Mouse (Mus musculus): Measurements from ENCODE around the gene Car7.

Gene Car7

GRCm38 (mm10) chr8:104569559-104569958, 35.1 kb downstream of the Car7 start:
- DNase-seq (ENCODE audit: low read depth, low spot score) = peak; percentile 68

- DNase-seq (ENCODE audit: low read depth, low spot score) = peak; percentile 89
Measured at GRCm38 (mm10) chr8:104570436-104571343, 36.2 kb downstream of the Car7 start.

DNA sequence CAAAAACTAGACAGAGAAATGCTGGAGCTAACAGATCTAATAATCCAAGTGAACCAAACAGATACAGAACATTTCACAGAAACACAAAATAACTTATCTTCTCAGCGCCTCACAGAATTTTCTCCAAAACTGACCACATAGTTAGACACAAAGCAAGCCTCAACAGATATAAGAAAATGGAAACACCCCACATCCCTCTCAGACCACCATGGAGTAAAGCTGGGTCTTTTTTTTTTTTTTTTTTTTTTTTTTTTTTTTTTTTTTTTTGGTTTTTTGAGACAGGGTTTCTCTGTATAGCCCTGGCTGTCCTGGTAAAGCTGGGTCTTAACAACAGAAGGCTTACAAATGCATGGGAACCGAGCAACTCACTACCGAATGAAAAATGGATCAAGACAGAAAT, 42.3 kb downstream of the Car7 start:
- DNase-seq (ENCODE audit: low read depth, low spot score) = no peak

DNA sequence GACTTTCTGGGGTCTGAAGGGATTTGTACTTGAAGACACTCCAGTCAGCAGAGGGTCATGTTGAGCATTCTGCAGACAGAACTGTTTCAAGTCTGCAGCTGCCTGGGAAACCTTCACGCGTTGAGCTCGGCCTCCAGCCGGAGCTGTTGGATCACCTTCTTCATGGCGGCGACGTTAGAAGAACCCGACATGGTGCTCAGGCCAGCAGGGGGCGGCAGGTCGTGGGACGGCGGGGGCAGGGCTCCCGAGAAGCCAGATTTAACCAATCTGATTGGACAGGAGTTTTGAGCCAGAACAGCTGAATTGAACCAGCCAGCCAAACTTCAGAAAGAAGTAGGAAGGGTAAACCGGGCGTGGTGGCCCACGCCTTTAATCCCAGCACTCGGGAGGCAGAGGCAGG, 43.1 kb downstream of the Car7 start:
- DNase-seq (ENCODE audit: low read depth, low spot score) = peak; percentile 90

DNA sequence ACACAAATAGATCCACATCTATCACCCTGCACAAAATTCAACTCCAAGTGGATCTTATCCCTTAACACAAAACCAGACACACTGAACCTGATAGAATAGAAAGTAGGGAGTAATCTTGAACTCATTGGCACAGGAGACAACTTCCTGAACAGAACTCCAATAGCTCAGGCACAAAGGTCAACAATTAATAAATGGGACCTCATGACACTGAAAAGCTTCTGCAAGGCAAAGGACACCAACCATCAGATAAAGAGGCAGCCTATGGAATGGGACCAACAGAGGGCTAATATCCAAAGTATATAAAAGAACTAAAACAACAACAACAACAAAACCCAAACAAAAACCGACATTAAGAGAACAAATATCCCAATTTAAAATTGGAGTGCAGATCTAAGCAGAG, 50.0 kb downstream of the Car7 start:
- DNase-seq (ENCODE audit: low read depth, low spot score) = no peak

GRCm38 (mm10) chr8:104590284-104590683, 55.8 kb downstream of the Car7 start:
- no peak for DNase-seq (ENCODE audit: low read depth, low spot score)

GRCm38 (mm10) chr8:104591133-104591834, 56.8 kb downstream of the Car7 start, which contains the start of gene Pdp2:
Pdp2 (plus strand) TSS chr8:104591451.
- DNase-seq (ENCODE audit: low read depth, low spot score) = peak; percentile 99

DNA sequence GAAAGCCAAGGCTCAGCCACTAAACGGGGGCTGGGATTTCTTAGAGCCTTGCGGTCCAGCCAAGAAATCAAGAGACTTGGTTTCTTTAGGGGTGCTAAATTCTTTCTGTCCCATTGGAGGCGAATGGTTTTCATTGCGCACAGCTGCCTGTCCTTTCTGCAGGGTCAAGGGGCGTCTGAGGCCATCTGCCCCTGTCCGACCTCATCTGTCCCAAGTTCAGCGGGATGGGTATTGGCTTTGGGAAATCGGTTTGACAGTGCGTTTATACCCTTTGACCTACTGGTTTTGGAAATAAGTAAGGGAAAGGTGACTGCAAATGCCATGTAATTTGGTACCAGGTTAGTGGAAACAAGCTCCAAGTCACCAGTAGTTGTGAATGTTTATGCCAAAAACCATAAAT, 57.4 kb downstream of the Car7 start:
- DNase-seq (ENCODE audit: low read depth, low spot score) = no peak

GRCm38 (mm10) chr8:104592566-104592965, 58.1 kb downstream of the Car7 start:
- no peak for DNase-seq (ENCODE audit: low read depth, low spot score)

DNA sequence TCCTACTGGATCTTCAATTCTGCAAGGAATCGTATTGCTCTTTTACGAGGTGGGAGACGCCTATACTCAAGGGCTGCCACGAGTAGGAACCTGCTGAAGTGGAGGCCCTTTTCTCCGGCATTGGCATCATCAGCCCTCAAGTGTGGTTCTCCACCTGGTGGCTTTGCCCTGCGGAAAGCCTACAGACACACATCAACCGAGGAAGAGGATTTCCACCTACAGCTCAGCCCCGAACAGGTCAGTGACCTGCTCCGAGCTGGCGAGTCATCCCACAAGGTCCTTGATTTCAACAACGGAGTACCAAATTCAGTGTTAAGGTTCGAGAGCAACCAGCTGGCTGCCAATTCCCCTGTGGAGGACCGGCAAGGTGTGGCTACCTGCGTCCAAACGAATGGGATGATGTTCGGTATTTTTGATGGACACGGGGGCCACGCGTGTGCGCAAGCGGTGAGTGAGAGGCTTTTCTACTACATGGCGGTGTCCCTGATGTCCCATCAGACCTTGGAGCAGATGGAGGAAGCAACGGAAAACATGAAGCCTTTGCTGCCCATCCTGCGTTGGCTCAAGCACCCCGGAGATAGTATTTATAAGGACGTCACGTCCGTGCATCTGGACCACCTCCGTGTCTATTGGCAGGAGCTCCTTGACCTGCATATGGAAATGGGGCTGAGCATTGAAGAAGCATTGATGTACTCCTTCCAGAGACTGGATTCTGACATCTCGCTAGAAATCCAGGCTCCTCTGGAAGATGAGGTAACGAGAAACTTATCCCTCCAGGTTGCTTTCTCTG, 59.2 kb downstream of the Car7 start:
- no peak for DNase-seq (ENCODE audit: low read depth, low spot score)

DNA sequence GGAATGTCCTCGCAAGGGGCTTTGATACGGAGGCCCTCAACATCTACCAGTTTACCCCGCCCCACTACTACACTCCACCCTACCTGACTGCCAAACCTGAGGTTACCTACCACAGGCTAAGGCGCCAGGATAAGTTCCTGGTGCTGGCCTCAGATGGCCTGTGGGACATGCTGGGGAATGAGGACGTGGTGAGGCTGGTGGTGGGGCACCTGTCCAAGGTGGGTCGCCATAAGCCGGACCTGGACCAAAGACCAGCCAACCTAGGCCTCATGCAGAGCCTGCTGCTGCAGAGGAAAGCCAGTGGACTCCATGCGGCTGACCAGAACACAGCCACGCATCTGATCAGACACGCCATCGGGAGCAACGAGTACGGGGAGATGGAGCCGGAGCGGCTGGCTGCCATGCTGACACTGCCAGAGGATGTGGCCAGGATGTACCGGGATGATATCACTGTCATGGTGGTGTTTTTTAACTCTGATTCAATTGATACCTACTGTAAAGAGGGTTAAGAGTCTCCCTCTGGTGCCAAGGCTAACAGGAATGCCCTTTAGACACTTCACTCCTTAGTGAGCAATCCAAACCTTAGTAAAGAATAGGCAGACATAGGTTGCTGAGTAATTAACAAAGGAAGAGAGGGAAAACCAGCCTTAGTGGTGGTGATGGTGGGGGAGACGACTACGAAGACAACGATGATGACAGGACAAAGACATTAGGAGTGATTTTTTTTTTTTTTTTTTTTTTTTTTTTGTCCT, 60.3 kb downstream of the Car7 start:
- no peak for DNase-seq (ENCODE audit: low read depth, low spot score)

GRCm38 (mm10) chr8:104595773-104596536, 61.5 kb downstream of the Car7 start:
- peak; percentile 29 for DNase-seq (ENCODE audit: low read depth, low spot score)

DNA sequence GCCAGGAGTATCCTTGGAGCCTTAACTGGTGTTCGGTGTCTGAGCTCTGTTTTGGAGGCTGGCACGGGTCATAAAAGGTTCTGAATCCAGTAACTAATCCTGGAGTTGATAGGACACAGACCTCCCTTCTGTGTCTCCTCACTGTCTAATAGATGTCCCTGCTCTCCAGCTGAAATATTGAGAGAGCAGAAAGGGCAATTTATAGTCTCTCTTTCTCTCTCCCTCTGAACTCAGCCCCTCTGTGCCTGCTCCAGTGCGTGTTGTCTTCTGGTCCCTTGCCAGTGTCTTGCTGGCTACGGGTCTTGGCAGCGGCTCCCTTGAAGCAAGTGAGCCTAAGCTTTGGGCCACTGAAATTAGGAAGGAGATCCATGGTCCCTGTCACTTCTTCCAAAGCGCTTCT, 63.2 kb downstream of the Car7 start:
- DNase-seq (ENCODE audit: low read depth, low spot score) = no peak

DNA sequence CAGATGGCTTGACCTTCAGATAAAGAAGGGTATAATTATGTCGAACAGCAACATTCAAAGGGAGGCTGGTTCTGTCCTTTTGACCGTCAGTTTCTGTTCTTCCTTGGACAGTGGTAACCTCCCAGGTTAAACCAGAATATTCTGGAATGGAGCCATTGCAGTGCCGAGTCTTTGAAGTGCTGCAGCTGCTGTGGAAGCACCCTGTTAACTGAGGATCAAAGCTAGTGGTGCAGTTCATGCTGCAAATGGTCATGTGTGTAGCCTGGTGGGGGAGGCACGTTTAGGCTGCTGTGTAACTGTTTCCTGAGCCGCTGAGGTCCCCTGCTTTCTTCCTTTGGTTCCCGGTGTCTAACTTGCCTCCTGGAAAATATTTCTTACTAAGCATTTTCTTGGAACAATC, 64.0 kb downstream of the Car7 start:
- peak; percentile 81 for DNase-seq (ENCODE audit: low read depth, low spot score)
